Mouse (Mus musculus) midbrain, postnatal 0 days (tissue): ENCODE data around the gene Unc5a. TPM values are rescaled to one million over a fixed set of nuclear protein-coding genes. Genes with fewer than 3 reads are reported as not detected.

Experiments
- ATAC-seq: fragments of 200-750 bp; cut with Nextera tagmentation; 2 replicates; pipeline ENCODE4 v1.8.0; 2017; ENCODE audit warnings: moderate number of reproducible peaks, mild to moderate bottlenecking, moderate TSS enrichment, moderate library complexity; ENCODE audit not compliant: low FRiP score
- DNase-seq: peaks from one replicate; pipeline ENCODE4 v3.0.0-alpha.2; 2015; ENCODE audit warnings: low spot score
- H3K27ac ChIP-seq: fragments of 300-500 bp; sonication (generic); 2 replicates; pipeline ENCODE4 v1.5.1; 2014; ENCODE audit warnings: low read depth, mild to moderate bottlenecking, low read length, mixed read lengths
- H3K27me3 ChIP-seq: fragments of 300-500 bp; sonication (generic); 2 replicates; pipeline ENCODE4 v1.6.1; 2014; ENCODE audit warnings: low read length, control low read depth, mixed read lengths; ENCODE audit not compliant: insufficient read depth
- H3K36me3 ChIP-seq: fragments of 300-500 bp; sonication (generic); 2 replicates; pipeline ENCODE4 v1.6.1; 2014; ENCODE audit warnings: low read length, control low read depth, mixed read lengths; ENCODE audit not compliant: insufficient read depth
- H3K4me1 ChIP-seq: fragments of 300-500 bp; sonication (generic); 2 replicates; pipeline ENCODE4 v1.6.1; 2014; ENCODE audit warnings: mild to moderate bottlenecking, control low read depth, antibody characterized with exemption, low read length, mixed read lengths; ENCODE audit not compliant: insufficient read depth
- H3K4me2 ChIP-seq: fragments of 300-500 bp; sonication (generic); 2 replicates; pipeline ENCODE4 v1.6.1; 2014; ENCODE audit warnings: low read depth, mild to moderate bottlenecking, low read length, mixed read lengths; ENCODE audit not compliant: poor library complexity, severe bottlenecking
- H3K4me3 ChIP-seq: fragments of 300-500 bp; sonication (generic); 2 replicates; pipeline ENCODE4 v1.5.1; 2014; ENCODE audit warnings: low read depth, mild to moderate bottlenecking, low read length, moderate library complexity
- H3K9ac ChIP-seq: fragments of 300-500 bp; sonication (generic); replicated peaks from 2 replicates; pipeline ENCODE4 v1.6.1; 2014; ENCODE audit warnings: mild to moderate bottlenecking, low read length, moderate library complexity, mixed read lengths; ENCODE audit not compliant: poor library complexity, severe bottlenecking
- H3K9me3 ChIP-seq: fragments of 300-500 bp; sonication (generic); 2 replicates; pipeline ENCODE4 v1.6.1; 2016; ENCODE audit warnings: low read length, control low read depth
- CTCF ChIP-seq: IDR thresholded peaks from 2 replicates; pipeline ENCODE4 v1.5.1; 2016; ENCODE audit warnings: antibody characterized with exemption, mild to moderate bottlenecking
- WGBS: fragments of 180-500 bp; shearing (Covaris S2); extraction: QIAGEN DNeasy Blood & Tissue Kit; methylation state at CpG from one replicate; pipeline ENCODE4 v1.1.7; 2014; 5-methylcytosine and 5-hydroxymethylcytosine counted together
- polyA plus RNA-seq: library from polyadenylated mRNA; unstranded; fragments of >200 nt; fragmentation: Nextera tagmentation; extraction: Ambion mirVana; gene quantifications from 2 replicates; pipeline ENCODE4 v1.2.1, GENCODE M21; 2015
- total RNA-seq: library from RNA; depleted of rRNA; stranded (reverse); fragments of >200 nt; gene quantifications from 2 replicates; pipeline ENCODE4 v1.2.3, GENCODE M21; 2014

Gene Unc5a
- total and polyA plus RNA-seq, 2 experiments from 2014 or later = 14.3 to 29.0 TPM

DNA sequence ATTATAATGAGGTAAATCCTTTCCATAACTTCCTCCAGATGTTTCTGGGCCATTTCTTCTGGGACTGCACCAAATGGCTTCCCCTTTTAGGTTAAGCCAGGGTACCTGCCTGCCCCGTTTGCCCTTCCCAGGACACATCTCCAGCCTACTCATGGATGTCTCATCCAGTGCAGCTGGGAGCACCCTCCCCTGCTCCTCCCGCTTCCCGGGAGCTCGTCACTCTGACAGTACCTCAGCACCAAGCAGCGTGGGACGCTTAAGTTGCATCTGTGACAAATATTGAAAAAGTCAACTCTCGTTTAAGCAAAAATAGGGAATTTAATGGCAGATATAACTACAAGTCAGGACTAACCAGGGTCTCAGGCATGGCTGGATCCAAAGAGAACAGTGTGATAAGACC, 8.1 kb downstream of the Unc5a start:
- H3K4me2 ChIP-seq = no peak overlapping the region
- H3K27me3 ChIP-seq = no peaks in the 10 kb centered on the region
- no peak for TF ChIP-seq CTCF
- H3K36me3 ChIP-seq = no peaks in the 10 kb centered on the region
- H3K9ac ChIP-seq = no peak overlapping the region
- H3K27ac ChIP-seq = no peak overlapping the region
- WGBS = 64% methylated on average over 7 of the region's 7 CpGs
- no peak for ATAC-seq
- H3K9me3 ChIP-seq = no peaks in the 10 kb centered on the region
- peaks cover 10% of the 10 kb centered on the region for H3K4me1 ChIP-seq
- no peak overlapping the region for H3K4me3 ChIP-seq
- no peak for DNase-seq

DNA sequence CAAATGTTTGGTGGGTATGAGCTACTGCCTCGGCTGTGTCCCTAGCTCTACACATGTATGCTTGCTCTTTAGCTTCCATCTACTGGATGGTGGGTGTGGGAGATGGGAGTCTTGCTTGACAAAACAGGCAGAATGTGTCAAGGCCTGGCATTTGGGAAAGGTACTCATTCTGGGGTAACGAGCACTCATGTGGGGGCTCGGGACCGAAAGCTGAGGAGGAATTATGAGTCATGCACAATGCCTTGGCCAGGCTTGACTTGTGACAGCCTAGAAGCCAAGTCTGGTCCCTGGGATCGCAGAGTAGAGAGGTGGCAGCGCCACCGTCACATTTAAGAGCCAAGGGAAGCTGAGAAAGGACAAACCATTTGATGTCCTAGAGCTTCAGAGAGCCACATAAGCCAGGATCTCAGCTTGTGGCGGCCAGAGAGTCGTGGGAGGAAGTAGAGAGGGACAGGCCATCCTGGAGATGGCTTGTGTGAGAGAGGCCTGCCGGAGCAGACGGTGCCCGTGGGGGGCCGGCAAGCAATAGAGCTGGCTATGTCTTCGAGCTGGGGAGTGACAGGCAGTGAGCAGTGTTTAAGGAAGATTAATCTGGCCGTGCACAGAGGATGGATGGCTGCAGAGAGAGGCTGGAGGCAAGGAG, 10.0 kb downstream of the Unc5a start:
- Histone ChIP-seq H3K4me2 (no peak overlapping the region), H3K9ac (no peak overlapping the region; the same call in 1 of the 2 replicates), H3K27ac (no peak overlapping the region), H3K4me1 (peaks cover 4% of the 10 kb centered on the region; the same call in 1 of the 2 replicates), H3K27me3 (no peaks in the 10 kb centered on the region), H3K9me3 (no peaks in the 10 kb centered on the region), H3K4me3 (no peak overlapping the region), H3K36me3 (no peaks in the 10 kb centered on the region)
- no peak for ATAC-seq
- DNase-seq = no peak
- no peak for TF ChIP-seq CTCF
- WGBS = 43% methylated on average over 15 of the region's 15 CpGs

GRCm38 (mm10) chr13:54959842-54960241, 10.6 kb downstream of the Unc5a start:
- ATAC-seq (no peak), DNase-seq (no peak)
- Histone ChIP-seq H3K4me1 (peaks cover 4% of the 10 kb centered on the region; the same call in 1 of the 2 replicates), H3K4me3 (no peak overlapping the region), H3K36me3 (no peaks in the 10 kb centered on the region), H3K9ac (no peak overlapping the region), H3K9me3 (no peaks in the 10 kb centered on the region), H3K27me3 (no peaks in the 10 kb centered on the region), H3K4me2 (no peak overlapping the region), H3K27ac (no peak overlapping the region)
- no peak for TF ChIP-seq CTCF
- whole genome bisulfite sequencing = 52% methylated on average over 6 of the region's 6 CpGs

- H3K27ac ChIP-seq = no peak overlapping the region
- ATAC-seq (no peak), DNase-seq (no peak)
- no peak for TF ChIP-seq CTCF
- no peak overlapping the region for H3K4me3 ChIP-seq
- H3K27me3 ChIP-seq = no peaks in the 10 kb centered on the region
- no peak overlapping the region for H3K9ac ChIP-seq
- no peaks in the 10 kb centered on the region for H3K36me3 ChIP-seq
- no peaks in the 10 kb centered on the region for H3K9me3 ChIP-seq
- peaks cover 4% of the 10 kb centered on the region; the same call in 1 of the 2 replicates for H3K4me1 ChIP-seq
- H3K4me2 ChIP-seq = no peak overlapping the region
- WGBS = 92% methylated on average over 3 of the region's 3 CpGs
Measured at GRCm38 (mm10) chr13:54960491-54960890, 11.3 kb downstream of the Unc5a start.

GRCm38 (mm10) chr13:54965256-54965655, 16.0 kb downstream of the Unc5a start:
- Histone ChIP-seq H3K4me3 (no peak overlapping the region), H3K36me3 (no peaks in the 10 kb centered on the region), H3K4me1 (peaks cover 15% of the 10 kb centered on the region), H3K27me3 (no peaks in the 10 kb centered on the region; the same call in 1 of the 2 replicates), H3K9ac (no peak overlapping the region), H3K4me2 (no peak overlapping the region), H3K27ac (no peak overlapping the region), H3K9me3 (no peaks in the 10 kb centered on the region)
- WGBS = 86% methylated on average over 6 of the region's 6 CpGs
- DNase-seq (no peak), ATAC-seq (no peak)
- peak; percentile 61 for TF ChIP-seq CTCF

- ATAC-seq = no peak
- Histone ChIP-seq H3K9ac (no peak overlapping the region), H3K4me2 (no peak overlapping the region), H3K27me3 (no peaks in the 10 kb centered on the region; the same call in 1 of the 2 replicates), H3K27ac (peak overlapping the region; percentile 2; the same call in 1 of the 2 replicates), H3K4me3 (no peak overlapping the region), H3K4me1 (peaks cover 15% of the 10 kb centered on the region), H3K9me3 (no peaks in the 10 kb centered on the region), H3K36me3 (no peaks in the 10 kb centered on the region)
- no peak for TF ChIP-seq CTCF
- no peak for DNase-seq
- 24% methylated on average over 11 of the region's 11 CpGs for WGBS
Measured at GRCm38 (mm10) chr13:54967501-54967900, 18.3 kb downstream of the Unc5a start.
